Mouse (Mus musculus): ENCODE data around the gene Gpsm2. TPM values are rescaled to one million over a fixed set of nuclear protein-coding genes. Genes with fewer than 3 reads are reported as not detected.

The Gpsm2 gene
- total and polyA plus RNA-seq, 3 experiments = 9.7 to 11.2 (median 10.4) TPM

DNA sequence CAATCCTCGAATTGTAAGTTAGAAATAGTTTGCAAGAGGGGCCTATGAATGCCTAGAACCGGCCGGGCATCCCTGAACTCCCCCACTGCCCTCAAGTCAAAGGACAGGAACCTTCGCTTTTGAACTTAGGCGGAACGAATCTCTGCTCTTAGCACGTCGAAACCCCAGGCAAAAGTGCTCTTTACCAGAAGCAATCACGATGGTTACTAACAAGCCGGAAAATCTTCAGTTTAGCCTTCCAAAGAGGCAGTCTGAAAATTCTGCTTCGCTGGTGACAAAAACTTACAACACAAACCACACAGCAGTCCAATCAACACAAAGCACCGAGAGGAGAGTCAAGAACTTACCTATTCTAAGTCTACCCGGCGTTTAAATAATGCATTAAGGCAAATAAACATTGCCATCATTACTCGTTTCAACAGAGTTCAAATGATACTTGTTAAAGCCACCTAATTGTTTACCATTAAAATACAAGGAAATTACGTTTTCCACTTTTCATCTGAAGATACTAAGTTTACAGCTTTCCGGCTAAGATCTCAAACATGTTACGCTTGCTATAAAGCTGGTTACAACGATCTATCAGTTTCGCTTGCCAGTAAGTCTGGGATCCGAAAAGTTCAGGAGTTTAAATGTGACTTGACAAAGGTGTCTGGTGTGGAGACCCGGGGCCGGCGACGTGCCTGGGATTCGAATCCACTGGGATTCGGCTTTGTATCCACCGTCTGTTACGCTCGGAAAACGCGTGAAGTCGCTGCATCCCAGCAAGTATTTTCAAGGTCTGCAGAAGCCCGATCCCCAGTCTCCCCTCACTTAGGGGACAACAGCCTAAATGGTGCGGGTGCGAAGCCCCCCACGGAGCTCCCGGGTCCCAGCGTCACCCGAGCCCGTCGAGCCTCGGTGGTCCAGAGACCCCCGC is 775 bp downstream of the Gpsm2 start:
- Histone ChIP-seq H3K4me1 (ENCODE audit: control insufficient read depth in 1 of 2, insufficient read depth in 2 of 2) (peaks cover 3 to 22% of the 10 kb centered on the region in 2 experiments; a peak in 3 of 4 replicates), H3K36me3 (replicated peaks in 1 of 2; ENCODE audit: control insufficient read depth in 1 of 2, insufficient read depth in 1 of 2, low read length in 1 of 2) (no peaks in the 10 kb centered on the region), H3K4me3 (replicated peaks in 1 of 3; ENCODE audit: low read depth in 2 of 3, low read length in 2 of 3, poor library complexity in 1 of 3) (peak overlapping the region; percentile 61 to 75 (median 69)), H3K27me3 (replicated peaks) (peaks cover 16% of the 10 kb centered on the region), H3K4me2 (ENCODE audit: insufficient read depth, low read depth, poor library complexity, severe bottlenecking) (peak overlapping the region; percentile 94), H3K27ac (ENCODE audit: insufficient read depth, low read depth) (no peak overlapping the region), H3K79me2 (replicated peaks; ENCODE audit: control insufficient read depth, extremely low read depth, insufficient read depth, poor library complexity, severe bottlenecking) (no peaks in the 10 kb centered on the region), H3K9me3 (replicated peaks; ENCODE audit: low read length) (peaks cover 3% of the 10 kb centered on the region), H3K9ac (ENCODE audit: insufficient read depth, low read depth) (peak overlapping the region; percentile 81)
- no peak for DNase-seq (ENCODE audit: extremely low read depth)
- no peak for TF ChIP-seq UBTF (IDR thresholded peaks at IDR 0.05; ENCODE audit: low read depth, low read length)
- TF ChIP-seq EP300 (IDR thresholded peaks at IDR 0.05; ENCODE audit: low read length) = no peak
- no peak; the same call in 1 of the 2 replicates for TF ChIP-seq MXI1 (IDR thresholded peaks at IDR 0.05; ENCODE audit: low read depth, low read length)
- no peak for TF ChIP-seq ZKSCAN1 (IDR thresholded peaks at IDR 0.05; ENCODE audit: borderline replicate concordance, low read depth, low read length)
- TF ChIP-seq RCOR1 (conservative IDR thresholded peaks at IDR 0.05; ENCODE audit: low read depth, low read length) = no peak
- no peak for TF ChIP-seq GABPA (IDR thresholded peaks at IDR 0.05; ENCODE audit: insufficient replicate concordance, low read depth, low read length)
- no peak for TF ChIP-seq NELFE (IDR thresholded peaks at IDR 0.05; ENCODE audit: low read depth, low read length)
- dilution Hi-C loops (cut with MboI; ENCODE audit: extremely low pct_ligation_motif_present, extremely low pct_unique_long_range_greater_than_20kb, low sequenced_read_pairs) = no loop called here
- in situ Hi-C loops (cut with MboI; ENCODE audit: low pct_ligation_motif_present, low pct_unique_long_range_greater_than_20kb, low sequenced_read_pairs) = no loop called here

- Histone ChIP-seq H3K4me3 (replicated peaks in 1 of 3; ENCODE audit: low read depth in 2 of 3, low read length in 2 of 3, poor library complexity in 1 of 3) (no peak overlapping the region), H3K9ac (ENCODE audit: insufficient read depth, low read depth) (no peak overlapping the region), H3K36me3 (replicated peaks in 1 of 2; ENCODE audit: control insufficient read depth in 1 of 2, insufficient read depth in 1 of 2, low read length in 1 of 2) (no peaks in the 10 kb centered on the region), H3K4me2 (ENCODE audit: insufficient read depth, low read depth, poor library complexity, severe bottlenecking) (no peak overlapping the region), H3K9me3 (replicated peaks; ENCODE audit: low read length) (no peaks in the 10 kb centered on the region), H3K4me1 (ENCODE audit: control insufficient read depth in 1 of 2, insufficient read depth in 2 of 2) (peaks cover 3 to 22% of the 10 kb centered on the region in 2 experiments; a peak in 3 of 4 replicates), H3K27me3 (replicated peaks) (peaks cover 13% of the 10 kb centered on the region), H3K79me2 (replicated peaks; ENCODE audit: control insufficient read depth, extremely low read depth, insufficient read depth, poor library complexity, severe bottlenecking) (no peaks in the 10 kb centered on the region), H3K27ac (ENCODE audit: insufficient read depth, low read depth) (no peak overlapping the region)
- dilution Hi-C loops (cut with MboI; ENCODE audit: extremely low pct_ligation_motif_present, extremely low pct_unique_long_range_greater_than_20kb, low sequenced_read_pairs) = no loop called here
- DNase-seq (ENCODE audit: extremely low read depth) = no peak
- TF ChIP-seq ZMIZ1 (IDR thresholded peaks at IDR 0.05; ENCODE audit: low read depth, low read length) = no peak
- TF ChIP-seq IRF4 (IDR thresholded peaks at IDR 0.05; ENCODE audit: low read depth, low read length) = no peak
- TF ChIP-seq JUN (IDR thresholded peaks at IDR 0.05; ENCODE audit: insufficient read depth, low read depth, low read length) = no peak
- no peak for TF ChIP-seq RCOR1 (conservative IDR thresholded peaks at IDR 0.05; ENCODE audit: low read depth, low read length)
- no peak for TF ChIP-seq GABPA (IDR thresholded peaks at IDR 0.05; ENCODE audit: insufficient replicate concordance, low read depth, low read length)
- no peak for TF ChIP-seq ZNF384 (IDR thresholded peaks at IDR 0.05; ENCODE audit: low read depth, low read length)
- no peak for TF ChIP-seq ZKSCAN1 (IDR thresholded peaks at IDR 0.05; ENCODE audit: borderline replicate concordance, low read depth, low read length)
- no peak for TF ChIP-seq SMC3 (IDR thresholded peaks at IDR 0.05; ENCODE audit: low read depth, low read length)
- TF ChIP-seq RAD21 (IDR thresholded peaks at IDR 0.05; ENCODE audit: low read depth, low read length) = no peak
- no peak for TF ChIP-seq POLR2AphosphoS2 (IDR thresholded peaks at IDR 0.05; ENCODE audit: low read depth, low read length)
- TF ChIP-seq UBTF (IDR thresholded peaks at IDR 0.05; ENCODE audit: low read depth, low read length) = no peak
- TF ChIP-seq POLR2A (IDR thresholded peaks at IDR 0.05; ENCODE audit: low read depth, low read length) = no peak
- no peak for TF ChIP-seq MEF2A (IDR thresholded peaks at IDR 0.05; ENCODE audit: borderline replicate concordance, low read depth, low read length)
- TF ChIP-seq JUND (conservative IDR thresholded peaks at IDR 0.05; ENCODE audit: low read depth, low read length) = no peak
- TF ChIP-seq PAX5 (IDR thresholded peaks at IDR 0.05; ENCODE audit: low read length) = no peak
- TF ChIP-seq KAT2A (IDR thresholded peaks at IDR 0.05; ENCODE audit: insufficient replicate concordance, low read length) = no peak
- no peak for TF ChIP-seq NRF1 (IDR thresholded peaks at IDR 0.05; ENCODE audit: low read depth, low read length)
- TF ChIP-seq SIN3A (IDR thresholded peaks at IDR 0.05; ENCODE audit: low read length) = no peak
- no peak for TF ChIP-seq MAX (IDR thresholded peaks at IDR 0.05; ENCODE audit: low read length)
- in situ Hi-C loops (cut with MboI; ENCODE audit: low pct_ligation_motif_present, low pct_unique_long_range_greater_than_20kb, low sequenced_read_pairs) = no loop called here
Observed at GRCm38 (mm10) chr3:108719761-108720160, 2.3 kb downstream of the Gpsm2 start.
